Comparison of ENCODE assay signal across 8 mouse cellular contexts in the genomic region with DNA sequence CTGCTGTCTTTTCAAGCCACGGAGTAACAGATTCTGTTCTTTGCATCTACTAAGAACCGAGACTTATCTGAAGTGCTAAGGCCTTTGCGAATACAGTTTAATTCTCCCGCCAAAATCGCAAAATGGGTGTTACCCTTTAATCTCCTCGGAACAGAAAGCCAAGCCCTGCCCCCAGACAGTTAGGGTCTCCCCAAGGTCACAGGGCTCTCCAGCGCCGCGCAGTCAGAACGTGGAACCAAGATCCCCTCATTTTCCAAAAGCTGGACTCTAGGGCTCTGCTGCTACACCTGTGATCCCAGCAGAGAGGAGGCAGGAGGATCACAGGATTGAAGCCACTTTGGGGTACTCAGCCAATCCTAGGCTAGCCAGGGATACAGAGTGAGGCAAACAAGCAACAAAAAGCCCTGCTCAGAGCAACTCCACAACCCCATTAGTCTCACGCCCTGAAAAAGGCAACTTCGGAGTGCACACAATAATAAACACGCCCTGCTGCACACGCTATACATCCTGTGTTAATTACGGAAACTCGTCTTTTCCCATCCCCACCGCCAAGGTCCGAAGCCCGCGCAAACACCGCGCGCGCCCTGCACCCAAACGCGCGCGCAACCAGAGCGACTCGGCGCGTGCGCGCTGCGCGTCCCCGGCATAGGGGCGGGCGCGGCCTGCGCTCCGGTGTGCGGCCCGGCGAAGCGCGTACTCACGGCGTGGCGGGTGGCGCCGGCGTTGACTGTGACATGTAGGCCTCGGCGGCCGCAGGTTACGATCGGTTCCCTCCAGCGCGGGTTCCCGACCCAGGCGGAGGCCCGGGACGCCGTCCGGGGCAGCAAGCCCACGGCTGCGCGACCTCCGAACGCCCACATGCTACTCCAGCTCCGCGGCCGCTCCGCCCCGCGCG. TPM values are rescaled to one million over a fixed set of nuclear protein-coding genes. Genes with fewer than 3 reads are reported as not detected.
DNase-seq lines count a peak whose midpoint lies in the region; ATAC-seq and TF ChIP-seq lines count a peak whose summit lies in the region.

No protein-coding gene starts in this region.

- under 1% methylated on average over 78 of the region's 78 CpGs for WGBS in forebrain, embryonic 14.5 days
- WGBS in lung, embryonic 14.5 days = under 1% methylated on average over 78 of the region's 78 CpGs

- peaks cover 3% of the 10 kb centered on the region; the same call in 1 of the 2 replicates for H3K36me3 ChIP-seq in ES-E14 (ENCODE audit: control insufficient read depth, insufficient read depth, low read length, poor library complexity, severe bottlenecking)
- H3K36me3 ChIP-seq in forebrain, embryonic 14.5 days (ENCODE audit: control insufficient read depth, insufficient read depth, low read length) = 0 out of 2 replicates have a peak, but pooled peaks cover 5% of the 10 kb centered on the region
- H3K36me3 ChIP-seq in lung, embryonic 14.5 days (ENCODE audit: insufficient read depth) = peaks cover 11% of the 10 kb centered on the region

- peak; percentile 82 for TF ChIP-seq CTCF in layer of hippocampus, adult 2 months (conservative IDR thresholded peaks at IDR 0.05)
- peak; percentile 39 for TF ChIP-seq CTCF in lung, embryonic 14.5 days (IDR thresholded peaks at IDR 0.05; ENCODE audit: low read depth)

- ATAC-seq in forebrain, embryonic 14.5 days = peak; percentile 74
- ATAC-seq in lung, embryonic 14.5 days (ENCODE audit: insufficient read depth) = peak; percentile 53
- peak; percentile 37 for ATAC-seq in neutrophil, adult 5-6 weeks (ENCODE audit: extremely low read depth, insufficient number of reproducible peaks, low FRiP score, poor library complexity, severe bottlenecking)

- no peaks in the 10 kb centered on the region for H3K27me3 ChIP-seq in forebrain, embryonic 14.5 days (replicated peaks; ENCODE audit: control insufficient read depth, insufficient read depth, low read length)
- H3K27me3 ChIP-seq in lung, embryonic 14.5 days (ENCODE audit: insufficient read depth, low read length) = no peaks in the 10 kb centered on the region

- H3K4me1 ChIP-seq in ES-E14 (ENCODE audit: control insufficient read depth in 2 of 2, insufficient read depth in 2 of 2, low read length in 2 of 2, poor library complexity in 1 of 2) = peaks cover 0 to 9% of the 10 kb centered on the region in 2 experiments; a peak in 1 of 4 replicates
- peaks cover 4% of the 10 kb centered on the region; the same call in 1 of the 2 replicates for H3K4me1 ChIP-seq in forebrain, embryonic 14.5 days (ENCODE audit: control insufficient read depth, insufficient read depth, low read length)
- H3K4me1 ChIP-seq in lung, embryonic 14.5 days (ENCODE audit: insufficient read depth) = 0 out of 2 replicates have a peak, but pooled peaks cover 4% of the 10 kb centered on the region

- H3K9me3 ChIP-seq in ES-E14 (ENCODE audit: control insufficient read depth, insufficient read depth, low read depth, low read length) = no peaks in the 10 kb centered on the region
- H3K9me3 ChIP-seq in forebrain, embryonic 14.5 days (replicated peaks; ENCODE audit: control insufficient read depth, low read length) = no peaks in the 10 kb centered on the region
- H3K9me3 ChIP-seq in lung, embryonic 14.5 days (ENCODE audit: low read depth, low read length) = no peaks in the 10 kb centered on the region

- H3K4me3 ChIP-seq in ES-E14 (ENCODE audit: insufficient read depth in 1 of 2, low read depth in 1 of 2, low read length in 2 of 2, poor library complexity in 1 of 2, severe bottlenecking in 1 of 2) = peak overlapping the region; percentile 89 to 94
- H3K4me3 ChIP-seq in forebrain, embryonic 14.5 days (ENCODE audit: low read depth, low read length) = peak overlapping the region; percentile 60
- peak overlapping the region; percentile 68 for H3K4me3 ChIP-seq in layer of hippocampus, adult 2 months
- H3K4me3 ChIP-seq in lung, embryonic 14.5 days (ENCODE audit: low read depth, low read length) = peak overlapping the region; percentile 64

- H3K4me2 ChIP-seq in forebrain, embryonic 14.5 days (ENCODE audit: low read length) = peak overlapping the region; percentile 75
- peak overlapping the region; percentile 93 for H3K4me2 ChIP-seq in lung, embryonic 14.5 days

- peak overlapping the region; percentile 93 for H3K27ac ChIP-seq in ES-E14 (ENCODE audit: insufficient read depth, low read depth, low read length, poor library complexity, severe bottlenecking)
- H3K27ac ChIP-seq in forebrain, embryonic 14.5 days (ENCODE audit: low read depth, low read length) = peak overlapping the region; percentile 80
- H3K27ac ChIP-seq in layer of hippocampus, adult 2 months = peak overlapping the region; percentile 97
- peak overlapping the region; percentile 92 for H3K27ac ChIP-seq in lung, embryonic 14.5 days (ENCODE audit: low read depth)

- H3K9ac ChIP-seq in ES-E14 (ENCODE audit: insufficient read depth, low read depth, low read length, poor library complexity, severe bottlenecking) = peak overlapping the region; percentile 98
- peak overlapping the region; percentile 72 for H3K9ac ChIP-seq in forebrain, embryonic 14.5 days (ENCODE audit: low read length)
- H3K9ac ChIP-seq in lung, embryonic 14.5 days = peak overlapping the region; percentile 78

- intact Hi-C loops in heart, postnatal 25 days (cut with DNase I) = loop anchor here (5.0 to 10.0 kb wide), 3 partner anchors 253 to 593 kb away; a partner anchor contains a TSS

- DNase-seq in ES-E14 (ENCODE audit: low read depth, low spot score) = peak; percentile 61
- DNase-seq in cerebellum, adult 11 months = peak; percentile 85
- DNase-seq in forebrain, embryonic 14.5 days (ENCODE audit: low spot score) = peak; percentile 90
- peak; percentile 69 for DNase-seq in heart, postnatal 25 days (ENCODE audit: low spot score)
- peak in 1 of 2 experiments; percentile 68 for DNase-seq in layer of hippocampus, adult 2 months (ENCODE audit: low spot score in 2 of 2)
- peak; percentile 94 for DNase-seq in lung, embryonic 14.5 days
- DNase-seq in thymus, adult 18-20 months = peak; percentile 56 to 59

- in situ Hi-C loops in ES-E14 (cut with MboI; ENCODE audit: low sequenced_read_pairs in 2 of 2, unreplicated experiment in 2 of 2) = no loop called here

TF ChIP-seq in ES-E14, 5 proteins besides CTCF, POLR2A, EP300 and RAD21:
- TF ChIP-seq CHD2 (IDR thresholded peaks at IDR 0.05; ENCODE audit: low read depth, low read length) (no peak), MAFK (IDR thresholded peaks at IDR 0.05; ENCODE audit: insufficient read depth, low read depth, low read length) (no peak)
TF ChIP-seq in ES-E14: peak in this region for 0.

RNA-seq across cellular contexts. Expression of a gene that starts 0.5 kb away (rescaled TPM):
- total RNA-seq in ES-E14 (2012; rRNA removed) = 10.9 and 16.4 TPM in 2 replicates
- 40.5 and 47.9 TPM in 2 replicates for polyA plus RNA-seq in forebrain, embryonic 14.5 days (2014; fragmentation: Nextera tagmentation; extraction: Ambion mirVana)
- 10 to 100 TPM; 27.7 to 28.9 TPM for total RNA-seq in heart, postnatal 25 days (2021)
- 1 to 10 TPM; 7.4 to 8.8 TPM for total RNA-seq in layer of hippocampus, adult 2 months (2021)
- 51.2 and 52.9 TPM in 2 replicates for polyA plus RNA-seq in lung, embryonic 14.5 days (2014; fragmentation: Nextera tagmentation; extraction: Ambion mirVana)
- total RNA-seq in neutrophil, adult 5-6 weeks (2017) = 4.5 and 6.4 TPM in 2 replicates

RNA-seq across cellular contexts. Expression of a gene that starts 55.1 kb away (rescaled TPM):
- 97.3 and 104 TPM in 2 replicates for total RNA-seq in ES-E14 (2012; rRNA removed)
- polyA plus RNA-seq in forebrain, embryonic 14.5 days (2014; fragmentation: Nextera tagmentation; extraction: Ambion mirVana) = 9.0 and 11.6 TPM in 2 replicates
- total RNA-seq in heart, postnatal 25 days (2021) = 10 to 100 TPM; 19.7 to 22.1 TPM
- 10 to 100 TPM; 17.6 to 20.3 TPM for total RNA-seq in layer of hippocampus, adult 2 months (2021)
- polyA plus RNA-seq in lung, embryonic 14.5 days (2014; fragmentation: Nextera tagmentation; extraction: Ambion mirVana) = 38.5 and 40.0 TPM in 2 replicates
- 1.8 and 2.8 TPM in 2 replicates for total RNA-seq in neutrophil, adult 5-6 weeks (2017)
